Mouse (Mus musculus) hindbrain, embryonic 16.5 days (tissue): ENCODE results near the gene Setd3. TPM values are rescaled to one million over a fixed set of nuclear protein-coding genes. Genes with fewer than 3 reads are reported as not detected.
A peak's percentile ranks its signal among the peaks of the same experiment; 100 is the strongest.

ENCODE experiments used
- ATAC-seq: fragments of 200-750 bp; cut with Nextera tagmentation; 2 replicates; pipeline ENCODE4 v1.8.0; 2017; ENCODE audit warnings: moderate TSS enrichment, moderate library complexity
- H3K27ac ChIP-seq: fragments of 300-500 bp; sonication (generic); 2 replicates; pipeline ENCODE4 v1.5.1; 2014; ENCODE audit warnings: low read depth, mild to moderate bottlenecking, control low read depth, low read length, moderate library complexity
- H3K27me3 ChIP-seq: fragments of 300-500 bp; sonication (generic); replicated peaks from 2 replicates; pipeline ENCODE4 v1.6.1; 2014; ENCODE audit warnings: low read length; ENCODE audit not compliant: control insufficient read depth, insufficient read depth
- H3K36me3 ChIP-seq: fragments of 300-500 bp; sonication (generic); 2 replicates; pipeline ENCODE4 v1.6.1; 2014; ENCODE audit warnings: mild to moderate bottlenecking, low read length, moderate library complexity, mixed read lengths; ENCODE audit not compliant: control insufficient read depth, insufficient read depth
- H3K4me1 ChIP-seq: fragments of 300-500 bp; sonication (generic); 2 replicates; pipeline ENCODE4 v1.6.1; 2014; ENCODE audit warnings: low read depth, low read length; ENCODE audit not compliant: control insufficient read depth, insufficient read depth
- H3K4me2 ChIP-seq: fragments of 300-500 bp; sonication (generic); 2 replicates; pipeline ENCODE4 v1.6.1; 2014; ENCODE audit warnings: mild to moderate bottlenecking, low read length, control low read depth, moderate library complexity
- H3K4me3 ChIP-seq: fragments of 300-500 bp; sonication (generic); 2 replicates; pipeline ENCODE4 v1.5.1; 2014; ENCODE audit warnings: mild to moderate bottlenecking, low read length, control low read depth, moderate library complexity
- H3K9ac ChIP-seq: fragments of 300-500 bp; sonication (generic); 2 replicates; pipeline ENCODE4 v1.6.1; 2014; ENCODE audit warnings: low read depth, mild to moderate bottlenecking, control low read depth, low read length, moderate library complexity
- H3K9me3 ChIP-seq: fragments of 300-500 bp; sonication (generic); 2 replicates; pipeline ENCODE4 v1.6.1; 2014; ENCODE audit warnings: mild to moderate bottlenecking, low read length, moderate library complexity; ENCODE audit not compliant: control insufficient read depth
- WGBS: fragments of 180-500 bp; shearing (Covaris S2); extraction: QIAGEN DNeasy Blood & Tissue Kit; methylation state at CpG from one replicate; pipeline ENCODE4 v1.1.7; 2014; 5-methylcytosine and 5-hydroxymethylcytosine counted together
- polyA plus RNA-seq: library from polyadenylated mRNA; unstranded; fragments of >200 nt; fragmentation: Nextera tagmentation; extraction: Ambion mirVana; gene quantifications from 2 replicates; pipeline ENCODE4 v1.2.1, GENCODE M21; 2015

The Setd3 gene
- 93.6 and 97.6 TPM in 2 replicates for polyA plus RNA-seq

- 0% methylated on average over 5 of the region's 9 CpGs for WGBS
- Histone ChIP-seq H3K27me3 (no peaks in the 10 kb centered on the region), H3K9ac (peak within 1 kb of the TSS; percentile 95), H3K4me3 (peak within 1 kb of the TSS; percentile 100), H3K4me2 (peak within 1 kb of the TSS; percentile 92), H3K27ac (peak within 1 kb of the TSS; percentile 86), H3K4me1 (peaks cover 28% of the 10 kb centered on the region), H3K36me3 (peaks cover 8% of the 10 kb centered on the region; the same call in 1 of the 2 replicates), H3K9me3 (no peaks in the 10 kb centered on the region)
- no peak for ATAC-seq
These were observed at the start of gene Setd3 for GRCm38 (mm10) chr12:108179246-108179320. TSS of gene Setd3 (minus strand) at chr12:108179314.

DNA sequence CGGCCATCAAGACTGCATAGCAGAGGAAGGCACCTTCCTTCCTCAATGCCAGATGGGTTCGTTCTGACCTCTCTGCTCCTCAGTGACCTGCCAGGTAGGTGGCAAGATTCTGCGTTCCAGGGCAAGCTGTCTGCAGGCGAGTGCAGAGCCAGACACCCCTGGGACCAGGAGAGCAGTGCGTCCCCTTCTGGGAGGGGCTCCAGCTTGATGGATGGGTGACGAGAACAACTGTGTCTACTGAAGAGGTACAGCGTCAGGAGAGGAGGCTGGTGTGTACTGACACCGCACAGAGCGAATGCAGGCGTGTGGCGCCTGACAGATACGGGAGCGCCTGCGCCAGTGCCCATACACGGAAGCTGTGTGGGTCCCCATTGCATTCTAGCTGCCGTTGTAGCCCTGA lies 48.4 kb upstream of the Setd3 start:
- Histone ChIP-seq H3K27me3 (no peaks in the 10 kb centered on the region), H3K27ac (no peak overlapping the region), H3K4me1 (peaks cover 34% of the 10 kb centered on the region), H3K36me3 (no peaks in the 10 kb centered on the region), H3K4me2 (no peak overlapping the region), H3K4me3 (no peak overlapping the region), H3K9ac (no peak overlapping the region), H3K9me3 (no peaks in the 10 kb centered on the region)
- no peak for ATAC-seq
- 68% methylated on average over 16 of the region's 16 CpGs for WGBS

DNA sequence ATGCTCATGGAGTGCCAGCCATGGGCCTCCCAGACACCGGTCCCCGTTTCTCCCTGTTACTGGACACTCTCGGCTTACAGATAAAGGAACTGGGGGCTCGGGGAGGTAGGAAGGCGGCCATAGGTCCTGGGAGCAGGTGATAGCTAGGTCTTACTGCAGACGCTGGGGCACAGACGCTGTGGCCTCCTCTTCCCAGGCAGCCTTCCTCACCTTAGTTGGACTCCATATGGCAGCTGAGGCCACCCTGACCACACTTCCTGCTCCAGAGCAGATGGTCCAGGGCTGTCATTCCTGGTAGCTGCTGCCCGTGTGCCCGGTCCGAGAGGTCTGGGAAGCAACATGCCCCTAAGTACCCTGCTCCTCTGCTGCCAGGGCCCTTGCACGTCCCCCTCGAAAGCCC lies 47.8 kb upstream of the Setd3 start:
- Histone ChIP-seq H3K9me3 (no peaks in the 10 kb centered on the region), H3K4me3 (no peak overlapping the region), H3K4me1 (peaks cover 30% of the 10 kb centered on the region), H3K4me2 (no peak overlapping the region), H3K27me3 (no peaks in the 10 kb centered on the region), H3K36me3 (no peaks in the 10 kb centered on the region), H3K9ac (no peak overlapping the region), H3K27ac (no peak overlapping the region)
- WGBS = 77% methylated on average over 12 of the region's 12 CpGs
- ATAC-seq = no peak

GRCm38 (mm10) chr12:108226216-108226615 lies 47.1 kb upstream of the Setd3 start:
- no peak overlapping the region for H3K4me2 ChIP-seq
- no peaks in the 10 kb centered on the region for H3K36me3 ChIP-seq
- 76% methylated on average over 13 of the region's 13 CpGs for WGBS
- peaks cover 30% of the 10 kb centered on the region for H3K4me1 ChIP-seq
- no peak for ATAC-seq
- no peak overlapping the region for H3K4me3 ChIP-seq
- no peak overlapping the region for H3K9ac ChIP-seq
- no peaks in the 10 kb centered on the region for H3K27me3 ChIP-seq
- H3K9me3 ChIP-seq = no peaks in the 10 kb centered on the region
- H3K27ac ChIP-seq = no peak overlapping the region

GRCm38 (mm10) chr12:108225781-108226180 lies 46.7 kb upstream of the Setd3 start:
- Histone ChIP-seq H3K4me1 (peaks cover 30% of the 10 kb centered on the region), H3K27ac (no peak overlapping the region), H3K4me3 (no peak overlapping the region), H3K9me3 (no peaks in the 10 kb centered on the region), H3K9ac (no peak overlapping the region), H3K4me2 (no peak overlapping the region), H3K36me3 (no peaks in the 10 kb centered on the region), H3K27me3 (no peaks in the 10 kb centered on the region)
- 49% methylated on average over 7 of the region's 7 CpGs for WGBS
- no peak for ATAC-seq

DNA sequence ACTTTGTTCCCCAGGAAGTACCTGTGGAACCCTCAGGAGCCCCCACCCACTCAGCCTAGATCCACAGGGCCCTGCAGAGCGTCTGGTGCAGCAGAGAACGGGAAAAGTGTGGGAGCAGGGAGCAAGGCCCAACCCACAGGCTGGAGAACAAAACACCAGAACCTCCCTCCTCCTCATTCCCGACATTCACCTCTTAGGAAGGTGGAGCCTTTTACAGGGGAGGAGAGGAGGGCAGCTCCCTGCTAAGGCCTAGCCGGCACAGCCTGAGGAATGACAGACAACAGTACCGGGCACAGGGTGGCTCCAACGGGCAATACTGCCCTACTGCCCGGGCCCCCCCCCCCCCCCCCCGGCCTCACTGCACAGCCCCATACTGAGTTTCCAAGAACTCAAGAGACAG lies 44.2 kb upstream of the Setd3 start:
- no peak overlapping the region for H3K4me3 ChIP-seq
- peaks cover 52% of the 10 kb centered on the region for H3K4me1 ChIP-seq
- no peak for ATAC-seq
- H3K9me3 ChIP-seq = no peaks in the 10 kb centered on the region
- H3K27me3 ChIP-seq = no peaks in the 10 kb centered on the region
- H3K9ac ChIP-seq = no peak overlapping the region
- 45% methylated on average over 7 of the region's 8 CpGs for WGBS
- no peaks in the 10 kb centered on the region for H3K36me3 ChIP-seq
- H3K4me2 ChIP-seq = no peak overlapping the region
- no peak overlapping the region for H3K27ac ChIP-seq

DNA sequence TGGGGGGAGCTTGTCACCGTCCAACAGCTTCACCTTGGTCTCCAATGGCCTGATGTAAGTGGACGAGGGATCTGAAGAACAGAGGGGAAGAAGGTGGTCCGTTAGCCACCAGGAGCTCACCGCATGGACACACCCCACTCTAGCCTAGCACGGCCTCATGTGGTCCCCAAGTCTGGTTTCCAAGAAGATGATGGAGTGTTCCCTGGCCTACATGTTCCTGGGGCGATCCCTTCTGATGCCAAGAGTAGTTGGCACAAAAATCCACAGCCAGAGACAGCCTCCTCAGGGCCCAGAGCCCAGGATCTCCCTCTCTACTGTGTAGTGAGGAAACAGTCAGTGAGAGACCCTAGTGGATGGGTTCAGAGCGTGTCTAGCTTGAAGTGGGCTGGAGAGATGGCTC lies 42.6 kb upstream of the Setd3 start:
- 75% methylated on average over 7 of the region's 7 CpGs for WGBS
- H3K9ac ChIP-seq = no peak overlapping the region
- no peak overlapping the region for H3K4me3 ChIP-seq
- no peak overlapping the region for H3K4me2 ChIP-seq
- H3K36me3 ChIP-seq = no peaks in the 10 kb centered on the region
- H3K27me3 ChIP-seq = no peaks in the 10 kb centered on the region
- ATAC-seq = no peak
- H3K9me3 ChIP-seq = no peaks in the 10 kb centered on the region
- H3K4me1 ChIP-seq = peaks cover 56% of the 10 kb centered on the region
- 0 out of 2 replicates have a peak overlapping the region, but pooled peaks have one; percentile 0 for H3K27ac ChIP-seq

GRCm38 (mm10) chr12:108221206-108221605 lies 42.1 kb upstream of the Setd3 start:
- no peak overlapping the region for H3K4me2 ChIP-seq
- 39% methylated on average over 10 of the region's 10 CpGs for WGBS
- ATAC-seq = peak; percentile 24; the same call in 1 of the 2 replicates
- peaks cover 58% of the 10 kb centered on the region for H3K4me1 ChIP-seq
- H3K27me3 ChIP-seq = no peaks in the 10 kb centered on the region
- H3K36me3 ChIP-seq = no peaks in the 10 kb centered on the region
- no peak overlapping the region for H3K9ac ChIP-seq
- no peaks in the 10 kb centered on the region for H3K9me3 ChIP-seq
- H3K4me3 ChIP-seq = no peak overlapping the region
- peak overlapping the region; percentile 40; the same call in 1 of the 2 replicates for H3K27ac ChIP-seq

GRCm38 (mm10) chr12:108220621-108221020 lies 41.5 kb upstream of the Setd3 start:
- Histone ChIP-seq H3K4me2 (no peak overlapping the region), H3K4me1 (peaks cover 54% of the 10 kb centered on the region), H3K9ac (no peak overlapping the region), H3K27me3 (no peaks in the 10 kb centered on the region), H3K27ac (peak overlapping the region; percentile 58), H3K36me3 (no peaks in the 10 kb centered on the region), H3K4me3 (no peak overlapping the region), H3K9me3 (no peaks in the 10 kb centered on the region)
- WGBS = 38% methylated on average over 12 of the region's 12 CpGs
- peak; percentile 18; the same call in 1 of the 2 replicates for ATAC-seq
